Mouse (Mus musculus): Measurements from ENCODE around the gene Entr1. TPM values are rescaled to one million over a fixed set of nuclear protein-coding genes. Genes with fewer than 3 reads are reported as not detected.

Entr1 gene
- total RNA-seq, 1 experiment = 87.8 TPM

GRCm38 (mm10) chr2:26417066-26417465 is 27.9 kb upstream of the Entr1 start:
- Histone ChIP-seq H3K36me3 (ENCODE audit: control insufficient read depth, insufficient read depth, low read length, poor library complexity, severe bottlenecking) (peaks cover 55% of the 10 kb centered on the region), H3K4me3 (ENCODE audit: insufficient read depth in 1 of 2, low read depth in 1 of 2, low read length in 2 of 2, poor library complexity in 1 of 2, severe bottlenecking in 1 of 2) (no peak overlapping the region), H3K9me3 (ENCODE audit: control insufficient read depth, insufficient read depth, low read depth, low read length) (no peaks in the 10 kb centered on the region), H3K9ac (ENCODE audit: insufficient read depth, low read depth, low read length, poor library complexity, severe bottlenecking) (no peak overlapping the region), H3K27ac (ENCODE audit: insufficient read depth, low read depth, low read length, poor library complexity, severe bottlenecking) (no peak overlapping the region), H3K4me1 (ENCODE audit: control insufficient read depth in 2 of 2, insufficient read depth in 2 of 2, low read length in 2 of 2, poor library complexity in 1 of 2) (no peaks in the 10 kb centered on the region)
- TF ChIP-seq ZNF384 (IDR thresholded peaks at IDR 0.05; ENCODE audit: low read depth, low read length) = no peak
- TF ChIP-seq CHD2 (IDR thresholded peaks at IDR 0.05; ENCODE audit: low read depth, low read length) = no peak
- TF ChIP-seq ZC3H11A (IDR thresholded peaks at IDR 0.05; ENCODE audit: borderline replicate concordance, low read depth, low read length) = no peak
- no peak for TF ChIP-seq HCFC1 (IDR thresholded peaks at IDR 0.05; ENCODE audit: borderline replicate concordance, insufficient read depth, low read length)
- no peak for TF ChIP-seq MAFK (IDR thresholded peaks at IDR 0.05; ENCODE audit: insufficient read depth, low read depth, low read length)
- DNase-seq (ENCODE audit: low read depth, low spot score) = no peak
- in situ Hi-C loops (cut with MboI; ENCODE audit: low sequenced_read_pairs in 2 of 2, unreplicated experiment in 2 of 2) = no loop called here

GRCm38 (mm10) chr2:26410931-26411411 is 21.9 kb upstream of the Entr1 start:
- in situ Hi-C loops (cut with MboI; ENCODE audit: low sequenced_read_pairs in 2 of 2, unreplicated experiment in 2 of 2) = no loop called here
- Histone ChIP-seq H3K4me3 (ENCODE audit: insufficient read depth in 1 of 2, low read depth in 1 of 2, low read length in 2 of 2, poor library complexity in 1 of 2, severe bottlenecking in 1 of 2) (no peak overlapping the region), H3K27ac (ENCODE audit: insufficient read depth, low read depth, low read length, poor library complexity, severe bottlenecking) (no peak overlapping the region), H3K9me3 (ENCODE audit: control insufficient read depth, insufficient read depth, low read depth, low read length) (no peaks in the 10 kb centered on the region), H3K36me3 (ENCODE audit: control insufficient read depth, insufficient read depth, low read length, poor library complexity, severe bottlenecking) (peaks cover 31% of the 10 kb centered on the region), H3K9ac (ENCODE audit: insufficient read depth, low read depth, low read length, poor library complexity, severe bottlenecking) (no peak overlapping the region), H3K4me1 (ENCODE audit: control insufficient read depth in 2 of 2, insufficient read depth in 2 of 2, low read length in 2 of 2, poor library complexity in 1 of 2) (peaks cover 0 to 5% of the 10 kb centered on the region in 2 experiments; a peak in 1 of 4 replicates)
- no peak for DNase-seq (ENCODE audit: low read depth, low spot score)
- TF ChIP-seq HCFC1 (IDR thresholded peaks at IDR 0.05; ENCODE audit: borderline replicate concordance, insufficient read depth, low read length) = no peak
- TF ChIP-seq ZNF384 (IDR thresholded peaks at IDR 0.05; ENCODE audit: low read depth, low read length) = no peak
- TF ChIP-seq ZC3H11A (IDR thresholded peaks at IDR 0.05; ENCODE audit: borderline replicate concordance, low read depth, low read length) = no peak
- TF ChIP-seq MAFK (IDR thresholded peaks at IDR 0.05; ENCODE audit: insufficient read depth, low read depth, low read length) = no peak
- no peak for TF ChIP-seq CHD2 (IDR thresholded peaks at IDR 0.05; ENCODE audit: low read depth, low read length)

DNA sequence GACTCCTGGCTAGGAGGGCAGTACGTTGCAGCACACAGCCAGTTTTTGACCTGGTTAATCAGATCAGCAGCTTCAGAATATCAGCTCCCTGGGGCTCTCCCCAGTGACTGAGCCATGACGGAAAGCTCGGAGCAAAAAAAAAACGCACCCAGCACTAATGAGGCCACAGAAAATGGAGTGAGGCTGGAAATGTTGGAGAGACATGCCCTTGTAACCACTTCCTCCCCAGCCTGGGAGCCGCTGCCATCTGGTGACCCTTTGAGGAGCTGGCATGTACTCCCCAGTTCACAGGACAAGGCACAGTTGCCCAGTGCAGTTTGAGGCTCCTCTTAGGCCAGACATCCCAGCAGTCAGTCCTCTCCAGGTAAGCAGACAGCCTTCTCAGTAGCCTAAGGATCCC is 21.0 kb upstream of the Entr1 start:
- no peak for TF ChIP-seq CHD2 (IDR thresholded peaks at IDR 0.05; ENCODE audit: low read depth, low read length)
- H3K9me3 ChIP-seq (ENCODE audit: control insufficient read depth, insufficient read depth, low read depth, low read length) = no peaks in the 10 kb centered on the region
- in situ Hi-C loops (cut with MboI; ENCODE audit: low sequenced_read_pairs in 2 of 2, unreplicated experiment in 2 of 2) = no loop called here
- H3K27ac ChIP-seq (ENCODE audit: insufficient read depth, low read depth, low read length, poor library complexity, severe bottlenecking) = no peak overlapping the region
- no peak for DNase-seq (ENCODE audit: low read depth, low spot score)
- peaks cover 0 to 5% of the 10 kb centered on the region in 2 experiments; a peak in 1 of 4 replicates for H3K4me1 ChIP-seq (ENCODE audit: control insufficient read depth in 2 of 2, insufficient read depth in 2 of 2, low read length in 2 of 2, poor library complexity in 1 of 2)
- H3K36me3 ChIP-seq (ENCODE audit: control insufficient read depth, insufficient read depth, low read length, poor library complexity, severe bottlenecking) = peaks cover 24% of the 10 kb centered on the region
- no peak overlapping the region for H3K9ac ChIP-seq (ENCODE audit: insufficient read depth, low read depth, low read length, poor library complexity, severe bottlenecking)
- no peak overlapping the region for H3K4me3 ChIP-seq (ENCODE audit: insufficient read depth in 1 of 2, low read depth in 1 of 2, low read length in 2 of 2, poor library complexity in 1 of 2, severe bottlenecking in 1 of 2)

DNA sequence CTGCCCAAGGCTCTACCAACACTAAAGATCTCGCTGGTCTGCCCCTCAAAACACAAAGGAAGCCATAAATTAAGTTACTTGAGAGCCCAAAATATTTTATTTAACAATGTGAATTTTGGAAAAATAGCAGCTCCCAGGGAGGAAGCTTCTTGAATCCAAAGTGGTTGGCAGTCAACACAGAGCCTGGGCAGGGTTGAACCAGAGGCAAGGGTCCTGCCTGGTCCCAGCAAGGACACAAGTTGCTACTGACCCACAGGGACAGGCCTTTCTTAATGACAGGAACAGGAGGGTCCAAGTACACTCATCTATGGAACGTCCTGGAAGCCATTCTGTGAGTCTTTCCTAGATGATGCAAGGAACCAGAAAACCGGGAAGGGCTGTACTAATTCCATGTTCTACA is 20.2 kb upstream of the Entr1 start:
- H3K9ac ChIP-seq (ENCODE audit: insufficient read depth, low read depth, low read length, poor library complexity, severe bottlenecking) = no peak overlapping the region
- TF ChIP-seq ZNF384 (IDR thresholded peaks at IDR 0.05; ENCODE audit: low read depth, low read length) = no peak
- no peak for TF ChIP-seq HCFC1 (IDR thresholded peaks at IDR 0.05; ENCODE audit: borderline replicate concordance, insufficient read depth, low read length)
- no peak for TF ChIP-seq MAFK (IDR thresholded peaks at IDR 0.05; ENCODE audit: insufficient read depth, low read depth, low read length)
- no peak for TF ChIP-seq ZC3H11A (IDR thresholded peaks at IDR 0.05; ENCODE audit: borderline replicate concordance, low read depth, low read length)
- TF ChIP-seq CHD2 (IDR thresholded peaks at IDR 0.05; ENCODE audit: low read depth, low read length) = no peak
- no peak overlapping the region for H3K4me3 ChIP-seq (ENCODE audit: insufficient read depth in 1 of 2, low read depth in 1 of 2, low read length in 2 of 2, poor library complexity in 1 of 2, severe bottlenecking in 1 of 2)
- peaks cover 0 to 5% of the 10 kb centered on the region in 2 experiments; a peak in 1 of 4 replicates for H3K4me1 ChIP-seq (ENCODE audit: control insufficient read depth in 2 of 2, insufficient read depth in 2 of 2, low read length in 2 of 2, poor library complexity in 1 of 2)
- in situ Hi-C loops (cut with MboI; ENCODE audit: low sequenced_read_pairs in 2 of 2, unreplicated experiment in 2 of 2) = no loop called here
- no peak for DNase-seq (ENCODE audit: low read depth, low spot score)
- H3K36me3 ChIP-seq (ENCODE audit: control insufficient read depth, insufficient read depth, low read length, poor library complexity, severe bottlenecking) = peaks cover 19% of the 10 kb centered on the region
- H3K27ac ChIP-seq (ENCODE audit: insufficient read depth, low read depth, low read length, poor library complexity, severe bottlenecking) = no peak overlapping the region
- H3K9me3 ChIP-seq (ENCODE audit: control insufficient read depth, insufficient read depth, low read depth, low read length) = no peaks in the 10 kb centered on the region

All from ES-E14 (cell line).